Mouse (Mus musculus) forebrain, embryonic 13.5 days (tissue): ENCODE data around the gene BC051142. TPM values are rescaled to one million over a fixed set of nuclear protein-coding genes. Genes with fewer than 3 reads are reported as not detected.
"Not testable (repeated sequence)": the region's sequence is repeated elsewhere in the genome, so short reads cannot be mapped to it uniquely, and the experiment has no call there.

ENCODE experiments used
- ATAC-seq: fragments of 200-750 bp; cut with Nextera tagmentation; 2 replicates; pipeline ENCODE4 v1.8.0; 2017
- H3K27ac ChIP-seq: fragments of 300-500 bp; sonication (generic); 2 replicates; pipeline ENCODE4 v1.5.1; 2015; ENCODE audit warnings: inconsistent platforms, mild to moderate bottlenecking, moderate library complexity
- H3K27me3 ChIP-seq: fragments of 300-500 bp; sonication (generic); 2 replicates; pipeline ENCODE4 v1.6.1; 2015; ENCODE audit warnings: mild to moderate bottlenecking, inconsistent platforms
- H3K36me3 ChIP-seq: fragments of 300-500 bp; sonication (generic); 2 replicates; pipeline ENCODE4 v1.6.1; 2015; ENCODE audit warnings: mild to moderate bottlenecking, inconsistent platforms; ENCODE audit not compliant: poor library complexity, severe bottlenecking
- H3K4me1 ChIP-seq: fragments of 300-500 bp; sonication (generic); 2 replicates; pipeline ENCODE4 v1.6.1; 2015; ENCODE audit warnings: inconsistent platforms
- H3K4me2 ChIP-seq: fragments of 300-500 bp; sonication (generic); 2 replicates; pipeline ENCODE4 v1.6.1; 2015; ENCODE audit warnings: inconsistent platforms, mild to moderate bottlenecking, moderate library complexity
- H3K4me3 ChIP-seq: fragments of 300-500 bp; sonication (generic); 2 replicates; pipeline ENCODE4 v1.5.1; 2015; ENCODE audit warnings: mild to moderate bottlenecking, inconsistent platforms
- H3K9ac ChIP-seq: fragments of 300-500 bp; sonication (generic); 2 replicates; pipeline ENCODE4 v1.6.1; 2015; ENCODE audit warnings: mild to moderate bottlenecking, inconsistent platforms
- H3K9me3 ChIP-seq: fragments of 300-500 bp; sonication (generic); replicated peaks from 2 replicates; pipeline ENCODE4 v1.6.1; 2016; ENCODE audit warnings: inconsistent platforms
- WGBS: fragments of 180-500 bp; shearing (Covaris S2); methylation state at CpG from one replicate; pipeline ENCODE4 v1.1.7; 2015; 5-methylcytosine and 5-hydroxymethylcytosine counted together
- polyA plus RNA-seq: library from polyadenylated mRNA; unstranded; fragments of >200 nt; fragmentation: Nextera tagmentation; extraction: Ambion mirVana; gene quantifications from 2 replicates; pipeline ENCODE4 v1.2.1, GENCODE M21; 2015

The BC051142 gene
- polyA plus RNA-seq, 1 experiment from 2014 or later = 2.6 TPM

GRCm38 (mm10) chr17:34420014-34420413, 21.4 kb downstream of the BC051142 start:
- WGBS = 79% methylated on average over 7 of the region's 7 CpGs
- Histone ChIP-seq H3K4me1 (no peaks in the 10 kb centered on the region), H3K27ac (no peak overlapping the region), H3K4me2 (no peak overlapping the region), H3K4me3 (no peak overlapping the region), H3K9me3 (no peaks in the 10 kb centered on the region), H3K27me3 (no peaks in the 10 kb centered on the region), H3K36me3 (no peaks in the 10 kb centered on the region), H3K9ac (no peak overlapping the region)
- no peak for ATAC-seq

- no peaks in the 10 kb centered on the region for H3K9me3 ChIP-seq
- no peaks in the 10 kb centered on the region for H3K4me1 ChIP-seq
- no peak overlapping the region for H3K9ac ChIP-seq
- no peaks in the 10 kb centered on the region for H3K36me3 ChIP-seq
- no peak for ATAC-seq
- H3K4me3 ChIP-seq = no peak overlapping the region
- no peak overlapping the region for H3K4me2 ChIP-seq
- H3K27me3 ChIP-seq = no peaks in the 10 kb centered on the region
- no peak overlapping the region for H3K27ac ChIP-seq
Measured at GRCm38 (mm10) chr17:34427597-34427996, 29.0 kb downstream of the BC051142 start.

DNA sequence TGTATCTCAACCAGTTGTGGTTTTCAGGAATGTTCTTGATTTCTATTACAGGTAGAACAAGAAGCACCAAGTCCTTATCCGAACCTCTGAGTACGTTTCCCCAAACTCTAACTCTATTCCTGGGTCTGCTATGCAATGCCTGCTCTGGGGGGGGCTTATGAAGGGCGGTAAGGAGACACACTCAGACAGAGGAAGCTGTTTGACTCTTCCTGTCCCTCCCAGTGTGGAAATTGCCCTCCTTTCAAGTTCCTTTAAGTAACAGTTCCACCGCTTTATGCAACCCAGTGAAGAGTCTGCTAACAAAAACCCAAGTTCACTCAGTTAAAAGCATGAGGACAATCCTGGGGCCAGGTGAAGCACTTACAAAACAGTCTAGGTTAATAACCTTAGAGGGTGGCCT, 38.5 kb downstream of the BC051142 start:
- Histone ChIP-seq H3K27ac (no peak overlapping the region), H3K4me2 (no peak overlapping the region), H3K4me1 (no peaks in the 10 kb centered on the region), H3K9ac (no peak overlapping the region), H3K9me3 (0 out of 2 replicates have a peak, but pooled peaks cover 6% of the 10 kb centered on the region), H3K4me3 (no peak overlapping the region), H3K27me3 (no peaks in the 10 kb centered on the region), H3K36me3 (no peaks in the 10 kb centered on the region)
- ATAC-seq = no peak
- 75% methylated on average over 4 of the region's 4 CpGs for WGBS

- no peak for ATAC-seq
- Histone ChIP-seq H3K9me3 (0 out of 2 replicates have a peak, but pooled peaks cover 6% of the 10 kb centered on the region), H3K9ac (peak overlapping the region; percentile 16; the same call in 1 of the 2 replicates), H3K36me3 (no peaks in the 10 kb centered on the region), H3K27me3 (no peaks in the 10 kb centered on the region), H3K4me2 (no peak overlapping the region), H3K4me3 (no peak overlapping the region), H3K4me1 (no peaks in the 10 kb centered on the region), H3K27ac (no peak overlapping the region)
- WGBS = 71% methylated on average over 7 of the region's 7 CpGs
Measured at GRCm38 (mm10) chr17:34437606-34438005, 39.0 kb downstream of the BC051142 start.

DNA sequence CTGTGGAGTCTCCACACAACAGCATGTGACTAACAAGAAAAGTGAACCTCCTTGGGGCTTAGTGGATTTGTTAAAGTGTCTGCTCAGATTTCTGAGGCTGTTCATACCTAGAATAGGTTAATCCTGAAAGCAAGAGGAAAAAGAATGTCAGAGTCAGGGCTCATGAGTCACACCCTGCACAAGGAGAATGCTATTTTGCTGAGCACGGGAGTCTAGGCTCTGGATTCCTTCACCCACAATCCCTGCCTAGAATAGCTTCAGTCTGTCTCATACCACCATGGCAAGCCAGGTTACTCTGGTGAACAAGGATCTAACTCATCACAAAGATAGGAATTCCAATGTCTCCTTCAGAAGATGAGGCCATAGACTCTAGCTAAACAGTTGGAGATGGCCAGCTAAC, 40.0 kb downstream of the BC051142 start:
- ATAC-seq = no peak
- H3K9ac ChIP-seq = no peak overlapping the region
- no peaks in the 10 kb centered on the region for H3K36me3 ChIP-seq
- no peak overlapping the region for H3K4me2 ChIP-seq
- 0 out of 2 replicates have a peak, but pooled peaks cover 6% of the 10 kb centered on the region for H3K9me3 ChIP-seq
- 72% methylated on average over 1 of the region's 1 CpGs for WGBS
- H3K27me3 ChIP-seq = no peaks in the 10 kb centered on the region
- no peak overlapping the region for H3K4me3 ChIP-seq
- H3K4me1 ChIP-seq = no peaks in the 10 kb centered on the region
- H3K27ac ChIP-seq = no peak overlapping the region

GRCm38 (mm10) chr17:34439795-34440194, 41.2 kb downstream of the BC051142 start:
- 0 out of 2 replicates have a peak, but pooled peaks cover 6% of the 10 kb centered on the region for H3K9me3 ChIP-seq
- ATAC-seq = no peak
- H3K27ac ChIP-seq = no peak overlapping the region
- H3K9ac ChIP-seq = no peak overlapping the region
- H3K27me3 ChIP-seq = no peaks in the 10 kb centered on the region
- H3K4me1 ChIP-seq = no peaks in the 10 kb centered on the region
- H3K4me2 ChIP-seq = no peak overlapping the region
- H3K4me3 ChIP-seq = no peak overlapping the region
- H3K36me3 ChIP-seq = no peaks in the 10 kb centered on the region
- WGBS = 51% methylated on average over 3 of the region's 3 CpGs

DNA sequence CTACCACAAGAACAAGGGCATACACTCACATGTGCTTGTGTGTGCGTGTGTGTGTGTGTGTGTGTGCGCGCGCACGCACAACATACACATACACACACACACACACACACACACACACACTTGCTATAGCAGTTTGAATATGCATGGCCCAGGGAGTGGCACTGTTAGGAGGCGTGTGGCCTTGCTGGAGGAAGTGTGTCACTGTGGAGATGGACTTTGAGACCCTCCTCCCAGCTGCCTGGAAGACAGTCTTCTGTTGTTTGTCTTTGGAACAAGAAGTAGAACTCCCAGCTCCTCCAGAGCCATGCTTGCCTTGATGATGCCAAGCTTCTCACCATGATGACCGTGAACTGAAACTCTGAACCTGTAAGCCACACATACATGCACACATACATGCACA, 43.4 kb downstream of the BC051142 start:
- H3K27me3 ChIP-seq = no peaks in the 10 kb centered on the region
- no peak overlapping the region for H3K4me3 ChIP-seq
- no peak overlapping the region for H3K4me2 ChIP-seq
- no peak overlapping the region for H3K9ac ChIP-seq
- H3K36me3 ChIP-seq = no peaks in the 10 kb centered on the region
- no peaks in the 10 kb centered on the region for H3K9me3 ChIP-seq
- H3K4me1 ChIP-seq = no peaks in the 10 kb centered on the region
- H3K27ac ChIP-seq = no peak overlapping the region
- WGBS = 95% methylated on average over 7 of the region's 7 CpGs
- no peak for ATAC-seq

GRCm38 (mm10) chr17:34448473-34449041, 49.9 kb downstream of the BC051142 start:
- no peak overlapping the region for H3K4me3 ChIP-seq
- H3K9me3 ChIP-seq = no peaks in the 10 kb centered on the region
- no peak for ATAC-seq
- no peaks in the 10 kb centered on the region for H3K4me1 ChIP-seq
- no peak overlapping the region for H3K27ac ChIP-seq
- H3K36me3 ChIP-seq = no peaks in the 10 kb centered on the region
- WGBS = 69% methylated on average over 6 of the region's 6 CpGs
- H3K9ac ChIP-seq = no peak overlapping the region
- H3K4me2 ChIP-seq = no peak overlapping the region
- no peaks in the 10 kb centered on the region for H3K27me3 ChIP-seq

DNA sequence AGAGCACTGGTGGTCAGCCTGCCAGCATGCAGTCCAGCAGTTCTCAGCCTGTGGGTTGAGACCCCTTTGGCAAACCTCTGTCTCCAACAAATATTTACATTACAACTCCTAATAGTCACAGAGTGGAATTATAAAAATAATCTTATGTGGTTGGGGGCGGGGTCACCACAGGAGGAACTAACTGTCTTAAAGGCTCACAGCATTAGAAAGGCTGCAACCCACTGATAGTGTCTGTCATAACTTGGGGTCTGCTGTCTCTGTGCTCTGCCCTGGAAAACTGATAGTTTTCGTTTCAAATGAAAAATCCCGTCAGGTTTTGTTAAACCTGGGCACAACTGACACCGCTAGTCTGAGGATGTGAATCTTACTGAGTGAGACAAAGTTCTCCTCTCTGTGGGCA, 59.0 kb downstream of the BC051142 start:
- WGBS = 84% methylated on average over 4 of the region's 4 CpGs
- Histone ChIP-seq H3K4me2 (no peak overlapping the region), H3K36me3 (no peaks in the 10 kb centered on the region), H3K9ac (no peak overlapping the region), H3K9me3 (no peaks in the 10 kb centered on the region), H3K4me1 (no peaks in the 10 kb centered on the region), H3K4me3 (no peak overlapping the region), H3K27me3 (no peaks in the 10 kb centered on the region), H3K27ac (no peak overlapping the region)
- no peak for ATAC-seq

DNA sequence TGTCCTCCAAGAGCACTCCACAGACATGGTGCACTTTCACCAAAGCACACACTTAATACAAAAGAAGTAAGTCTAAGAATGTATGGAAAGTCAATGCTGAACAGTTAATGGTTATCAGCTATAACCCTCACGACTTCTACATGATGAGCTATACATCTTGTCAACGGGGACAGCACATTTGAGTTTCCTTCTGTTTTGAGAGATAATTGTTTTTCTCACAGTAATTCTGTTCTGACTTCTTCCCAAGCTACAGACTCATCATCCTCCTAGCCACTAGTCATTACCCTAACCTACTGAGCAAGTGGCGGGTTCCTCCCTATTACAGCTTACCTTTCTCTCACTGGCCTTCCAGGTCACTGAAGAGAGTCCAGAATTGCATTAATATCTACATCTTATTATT, 60.6 kb downstream of the BC051142 start:
- no peak overlapping the region for H3K4me3 ChIP-seq
- no peaks in the 10 kb centered on the region for H3K27me3 ChIP-seq
- no peaks in the 10 kb centered on the region for H3K36me3 ChIP-seq
- H3K4me1 ChIP-seq = no peaks in the 10 kb centered on the region
- ATAC-seq = no peak
- no peak overlapping the region for H3K27ac ChIP-seq
- H3K9ac ChIP-seq = no peak overlapping the region
- no peak overlapping the region for H3K4me2 ChIP-seq
- H3K9me3 ChIP-seq = no peaks in the 10 kb centered on the region
- 86% methylated on average over 3 of the region's 3 CpGs for WGBS

DNA sequence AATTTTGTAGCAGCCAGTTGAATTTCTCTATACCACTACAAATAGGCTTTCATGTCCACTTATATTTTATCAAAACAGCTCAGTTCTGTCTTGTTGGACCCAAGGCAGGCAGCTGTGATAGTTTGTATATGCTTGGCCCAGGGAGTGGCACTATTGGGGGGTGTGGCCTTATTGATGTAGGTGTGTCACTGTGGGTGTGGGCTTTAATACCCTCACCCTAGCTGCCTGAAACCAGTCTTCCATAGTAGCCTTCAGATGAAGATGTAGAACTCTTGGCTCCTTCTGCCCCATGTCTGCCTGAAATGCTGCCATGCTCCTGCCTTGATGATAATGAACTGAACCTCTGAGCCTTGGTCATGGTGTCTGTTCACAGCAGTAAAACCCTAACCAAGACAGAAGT, 67.3 kb downstream of the BC051142 start:
- H3K9me3 ChIP-seq, H3K4me1 ChIP-seq, H3K9ac ChIP-seq, ATAC-seq, H3K4me3 ChIP-seq, H3K4me2 ChIP-seq, H3K36me3 ChIP-seq, H3K27ac ChIP-seq, H3K27me3 ChIP-seq: not testable (repeated sequence)

DNA sequence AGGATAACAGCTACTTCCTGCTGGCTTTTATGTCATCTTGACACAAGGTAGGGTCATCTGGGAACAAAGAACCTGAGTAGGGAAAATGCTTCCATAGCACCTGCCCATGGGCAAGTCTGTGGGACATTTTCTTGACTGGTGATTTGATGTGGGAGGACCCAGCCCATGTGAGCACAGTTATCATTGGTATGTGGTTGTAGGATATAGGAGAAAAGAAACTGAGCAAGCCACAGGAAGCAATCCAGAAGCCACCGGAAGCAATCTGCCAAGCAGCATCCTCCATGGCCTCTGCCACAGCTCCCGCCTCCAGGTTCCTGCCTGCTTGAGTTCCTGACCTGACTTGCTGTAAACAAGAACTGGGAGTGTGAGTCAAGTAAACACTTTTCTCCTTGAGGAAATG, 71.9 kb downstream of the BC051142 start:
- no peak overlapping the region for H3K27ac ChIP-seq
- H3K4me3 ChIP-seq = no peak overlapping the region
- no peaks in the 10 kb centered on the region for H3K4me1 ChIP-seq
- no peaks in the 10 kb centered on the region for H3K36me3 ChIP-seq
- WGBS = 91% methylated on average over 2 of the region's 2 CpGs
- H3K9me3 ChIP-seq = no peaks in the 10 kb centered on the region
- H3K4me2 ChIP-seq = no peak overlapping the region
- ATAC-seq = no peak
- H3K9ac ChIP-seq = no peak overlapping the region
- H3K27me3 ChIP-seq = no peaks in the 10 kb centered on the region

GRCm38 (mm10) chr17:34475060-34475459, 76.4 kb downstream of the BC051142 start:
- H3K27me3 ChIP-seq = no peaks in the 10 kb centered on the region
- no peak overlapping the region for H3K27ac ChIP-seq
- H3K9ac ChIP-seq = no peak overlapping the region
- no peak overlapping the region for H3K4me2 ChIP-seq
- WGBS = 82% methylated on average over 3 of the region's 3 CpGs
- H3K9me3 ChIP-seq = no peaks in the 10 kb centered on the region
- no peaks in the 10 kb centered on the region for H3K36me3 ChIP-seq
- H3K4me1 ChIP-seq = no peaks in the 10 kb centered on the region
- no peak overlapping the region for H3K4me3 ChIP-seq
- ATAC-seq = no peak
